Mouse (Mus musculus) hindbrain, embryonic 15.5 days (tissue): ENCODE data around the gene Lfng. TPM values are rescaled to one million over a fixed set of nuclear protein-coding genes. Genes with fewer than 3 reads are reported as not detected.

ENCODE experiments used
- ATAC-seq: fragments of 200-750 bp; cut with Nextera tagmentation; 2 replicates; pipeline ENCODE4 v1.8.0; 2017; ENCODE audit warnings: low read depth, moderate number of reproducible peaks, moderate TSS enrichment; ENCODE audit not compliant: low FRiP score
- H3K27ac ChIP-seq: fragments of 300-500 bp; sonication (generic); replicated peaks from 2 replicates; pipeline ENCODE4 v1.5.1; 2015; ENCODE audit warnings: mild to moderate bottlenecking, inconsistent platforms
- H3K27me3 ChIP-seq: fragments of 300-500 bp; sonication (generic); 2 replicates; pipeline ENCODE4 v1.6.1; 2015; ENCODE audit warnings: control low read depth, inconsistent platforms
- H3K36me3 ChIP-seq: fragments of 300-500 bp; sonication (generic); 2 replicates; pipeline ENCODE4 v1.6.1; 2015; ENCODE audit warnings: control low read depth, inconsistent platforms
- H3K4me1 ChIP-seq: fragments of 300-500 bp; sonication (generic); replicated peaks from 2 replicates; pipeline ENCODE4 v1.6.1; 2015; ENCODE audit warnings: control low read depth, inconsistent platforms
- H3K4me2 ChIP-seq: fragments of 300-500 bp; sonication (generic); 2 replicates; pipeline ENCODE4 v1.6.1; 2015; ENCODE audit warnings: moderate library complexity, mild to moderate bottlenecking, inconsistent platforms
- H3K4me3 ChIP-seq: fragments of 300-500 bp; sonication (generic); 2 replicates; pipeline ENCODE4 v1.5.1; 2015; ENCODE audit warnings: mild to moderate bottlenecking, inconsistent platforms
- H3K9ac ChIP-seq: fragments of 300-500 bp; sonication (generic); 2 replicates; pipeline ENCODE4 v1.6.1; 2015; ENCODE audit warnings: inconsistent platforms
- H3K9me3 ChIP-seq: fragments of 300-500 bp; sonication (generic); 2 replicates; pipeline ENCODE4 v1.6.1; 2016; ENCODE audit warnings: control low read depth, inconsistent platforms
- whole genome bisulfite sequencing: fragments of 180-500 bp; shearing (Covaris S2); methylation state at CpG from one replicate; pipeline ENCODE4 v1.1.7; 2015; 5-methylcytosine and 5-hydroxymethylcytosine counted together
- polyA plus RNA-seq: library from polyadenylated mRNA; unstranded; fragments of >200 nt; fragmentation: Nextera tagmentation; extraction: Ambion mirVana; gene quantifications from 2 replicates; pipeline ENCODE4 v1.2.1, GENCODE M21; 2015

The Lfng gene
- polyA plus RNA-seq, 1 experiment from 2014 or later = 28.8 TPM

DNA sequence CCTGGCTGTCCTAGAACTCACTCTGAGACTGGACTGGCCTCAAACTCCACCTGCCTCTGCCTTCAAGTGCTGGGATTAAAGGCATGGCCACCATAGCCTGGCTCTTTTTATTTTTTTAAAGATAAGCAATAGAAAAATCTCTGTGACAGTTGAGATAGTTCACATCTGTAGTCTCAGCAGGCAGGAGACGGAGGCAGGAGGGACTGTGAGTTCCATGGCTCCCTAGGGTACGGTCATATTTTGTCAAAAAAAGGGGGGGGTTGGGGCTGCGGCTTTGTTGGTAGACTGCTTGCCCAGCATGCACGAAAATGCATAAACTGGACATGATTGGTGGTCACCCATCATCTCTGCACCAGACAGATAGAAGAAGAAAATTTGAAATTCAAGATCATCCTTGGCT lies 35.9 kb upstream of the Lfng start:
- Histone ChIP-seq H3K36me3 (no peaks in the 10 kb centered on the region), H3K4me1 (peaks cover 8% of the 10 kb centered on the region; the same call in 1 of the 2 replicates), H3K4me2 (no peak overlapping the region), H3K9me3 (no peaks in the 10 kb centered on the region), H3K9ac (no peak overlapping the region), H3K4me3 (no peak overlapping the region), H3K27me3 (no peaks in the 10 kb centered on the region), H3K27ac (no peak overlapping the region)
- no peak for ATAC-seq
- WGBS = 50% methylated on average over 4 of the region's 4 CpGs

GRCm38 (mm10) chr5:140571673-140572072 lies 35.4 kb upstream of the Lfng start:
- Histone ChIP-seq H3K4me1 (peaks cover 8% of the 10 kb centered on the region; the same call in 1 of the 2 replicates), H3K27ac (no peak overlapping the region), H3K9ac (no peak overlapping the region), H3K4me3 (no peak overlapping the region), H3K4me2 (no peak overlapping the region), H3K36me3 (no peaks in the 10 kb centered on the region), H3K27me3 (no peaks in the 10 kb centered on the region), H3K9me3 (no peaks in the 10 kb centered on the region)
- 41% methylated on average over 10 of the region's 10 CpGs for WGBS
- no peak for ATAC-seq

DNA sequence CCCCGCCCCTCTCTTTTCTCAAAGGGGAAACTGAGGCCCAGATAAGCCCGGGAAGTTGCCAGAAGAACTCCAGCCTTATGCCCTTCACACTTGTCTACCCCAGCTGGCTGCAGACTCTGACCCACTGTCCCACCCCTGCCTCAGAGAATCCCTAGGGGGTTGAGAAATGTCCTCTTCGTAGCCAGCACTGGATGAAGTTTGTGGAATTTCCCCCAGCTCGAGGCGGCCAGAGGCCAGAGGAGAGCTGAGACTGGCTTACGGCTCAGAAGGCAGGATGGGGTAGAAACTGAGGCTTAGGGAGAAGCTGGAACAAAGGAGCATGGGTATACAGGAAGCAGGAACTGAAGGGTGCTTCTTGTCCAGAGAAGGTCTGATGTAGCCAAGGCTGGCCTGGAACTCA lies 34.5 kb upstream of the Lfng start:
- WGBS = 79% methylated on average over 6 of the region's 6 CpGs
- Histone ChIP-seq H3K36me3 (no peaks in the 10 kb centered on the region), H3K27me3 (no peaks in the 10 kb centered on the region), H3K27ac (no peak overlapping the region), H3K4me3 (no peak overlapping the region), H3K9ac (no peak overlapping the region), H3K9me3 (no peaks in the 10 kb centered on the region), H3K4me2 (no peak overlapping the region), H3K4me1 (peaks cover 8% of the 10 kb centered on the region; the same call in 1 of the 2 replicates)
- ATAC-seq = no peak

- WGBS = 66% methylated on average over 5 of the region's 5 CpGs
- H3K4me1 ChIP-seq = peaks cover 13% of the 10 kb centered on the region
Measured at GRCm38 (mm10) chr5:140575381-140575866, 31.7 kb upstream of the Lfng start.

DNA sequence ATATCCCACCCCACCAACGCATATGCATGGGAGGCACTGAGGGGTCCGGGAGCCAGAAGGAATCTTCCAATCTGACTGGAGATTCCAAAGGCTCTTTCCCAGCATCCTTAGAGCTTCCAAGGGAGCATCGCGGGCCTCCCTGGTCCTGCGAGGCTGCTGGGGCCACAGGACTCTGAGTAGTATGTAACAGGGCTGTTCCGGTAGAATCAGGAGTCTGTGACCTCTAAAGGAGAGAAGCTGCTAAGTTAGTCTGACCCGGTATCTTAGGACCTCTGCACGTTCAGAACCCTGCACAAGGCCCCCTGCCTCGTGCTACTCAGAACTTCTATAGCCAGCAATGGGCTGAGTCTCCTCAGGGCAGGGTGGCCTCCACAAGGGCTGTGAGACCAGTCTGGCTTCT lies 27.9 kb upstream of the Lfng start:
- H3K36me3 ChIP-seq = no peaks in the 10 kb centered on the region
- no peak for ATAC-seq
- H3K27me3 ChIP-seq = no peaks in the 10 kb centered on the region
- peaks cover 37% of the 10 kb centered on the region for H3K4me1 ChIP-seq
- H3K9me3 ChIP-seq = no peaks in the 10 kb centered on the region
- no peak overlapping the region for H3K9ac ChIP-seq
- no peak overlapping the region for H3K4me3 ChIP-seq
- WGBS = 17% methylated on average over 9 of the region's 9 CpGs
- H3K4me2 ChIP-seq = no peak overlapping the region
- H3K27ac ChIP-seq = no peak overlapping the region

More at GRCm38 (mm10) chr5:140575381-140575866, 31.7 kb upstream of the Lfng start:
- H3K27ac ChIP-seq = no peak overlapping the region
- no peak overlapping the region for H3K9ac ChIP-seq
- no peak for ATAC-seq
- H3K4me2 ChIP-seq = no peak overlapping the region
- H3K9me3 ChIP-seq = no peaks in the 10 kb centered on the region
- H3K27me3 ChIP-seq = no peaks in the 10 kb centered on the region
- no peak overlapping the region for H3K4me3 ChIP-seq
- no peaks in the 10 kb centered on the region for H3K36me3 ChIP-seq

DNA sequence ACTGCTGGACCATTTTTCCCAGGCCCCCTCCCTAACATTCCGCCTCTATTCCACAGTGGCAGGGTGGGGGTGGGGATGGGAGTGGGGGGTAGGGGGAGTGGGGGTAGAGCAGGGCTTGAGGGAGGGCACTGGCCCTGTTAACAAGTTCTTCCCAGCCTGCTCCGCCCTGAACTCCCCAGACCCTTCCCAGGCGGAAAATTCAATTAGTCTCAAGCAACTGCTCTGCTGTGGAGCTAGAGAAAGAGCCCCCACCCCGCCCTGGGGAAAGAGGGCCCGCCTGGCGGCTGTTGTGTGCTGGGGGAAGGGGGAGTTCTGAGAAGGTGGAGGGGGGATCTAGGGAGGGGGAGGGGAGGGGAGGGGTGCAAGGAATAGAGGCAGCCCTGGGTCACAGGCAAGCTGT lies 27.3 kb upstream of the Lfng start:
- Histone ChIP-seq H3K4me3 (no peak overlapping the region), H3K4me2 (no peak overlapping the region), H3K27ac (no peak overlapping the region; the same call in 1 of the 2 replicates), H3K36me3 (no peaks in the 10 kb centered on the region), H3K27me3 (no peaks in the 10 kb centered on the region), H3K9me3 (no peaks in the 10 kb centered on the region), H3K4me1 (peaks cover 38% of the 10 kb centered on the region), H3K9ac (no peak overlapping the region)
- 11% methylated on average over 6 of the region's 6 CpGs for WGBS
- peak; percentile 63; the same call in 1 of the 2 replicates for ATAC-seq

- H3K36me3 ChIP-seq = no peaks in the 10 kb centered on the region
- peaks cover 38% of the 10 kb centered on the region for H3K4me1 ChIP-seq
- no peak overlapping the region for H3K9ac ChIP-seq
- H3K4me3 ChIP-seq = no peak overlapping the region
- H3K4me2 ChIP-seq = no peak overlapping the region
- no peaks in the 10 kb centered on the region for H3K27me3 ChIP-seq
- H3K27ac ChIP-seq = no peak overlapping the region
- WGBS = 19% methylated on average over 4 of the region's 5 CpGs
- ATAC-seq = no peak
- no peaks in the 10 kb centered on the region for H3K9me3 ChIP-seq
Measured at GRCm38 (mm10) chr5:140581569-140581968, 25.6 kb upstream of the Lfng start.

- no peaks in the 10 kb centered on the region for H3K27me3 ChIP-seq
- H3K36me3 ChIP-seq = no peaks in the 10 kb centered on the region
- no peak overlapping the region for H3K4me3 ChIP-seq
- 20% methylated on average over 8 of the region's 8 CpGs for WGBS
- H3K9ac ChIP-seq = no peak overlapping the region
- ATAC-seq = peak; percentile 23; the same call in 1 of the 2 replicates
- H3K4me1 ChIP-seq = peaks cover 38% of the 10 kb centered on the region
- H3K27ac ChIP-seq = peak overlapping the region; percentile 42; the same call in 1 of the 2 replicates
- H3K9me3 ChIP-seq = no peaks in the 10 kb centered on the region
- H3K4me2 ChIP-seq = no peak overlapping the region
Measured at GRCm38 (mm10) chr5:140582995-140583731, 24.0 kb upstream of the Lfng start.

- peak; percentile 64; the same call in 1 of the 2 replicates for ATAC-seq
- no peak overlapping the region for H3K4me2 ChIP-seq
- no peaks in the 10 kb centered on the region for H3K9me3 ChIP-seq
- H3K9ac ChIP-seq = no peak overlapping the region
- H3K4me3 ChIP-seq = no peak overlapping the region
- no peaks in the 10 kb centered on the region for H3K27me3 ChIP-seq
- peak overlapping the region; percentile 32; the same call in 1 of the 2 replicates for H3K27ac ChIP-seq
- H3K36me3 ChIP-seq = no peaks in the 10 kb centered on the region
- peaks cover 38% of the 10 kb centered on the region for H3K4me1 ChIP-seq
- 16% methylated on average over 6 of the region's 6 CpGs for WGBS
Measured at GRCm38 (mm10) chr5:140583732-140584368, 23.3 kb upstream of the Lfng start.

DNA sequence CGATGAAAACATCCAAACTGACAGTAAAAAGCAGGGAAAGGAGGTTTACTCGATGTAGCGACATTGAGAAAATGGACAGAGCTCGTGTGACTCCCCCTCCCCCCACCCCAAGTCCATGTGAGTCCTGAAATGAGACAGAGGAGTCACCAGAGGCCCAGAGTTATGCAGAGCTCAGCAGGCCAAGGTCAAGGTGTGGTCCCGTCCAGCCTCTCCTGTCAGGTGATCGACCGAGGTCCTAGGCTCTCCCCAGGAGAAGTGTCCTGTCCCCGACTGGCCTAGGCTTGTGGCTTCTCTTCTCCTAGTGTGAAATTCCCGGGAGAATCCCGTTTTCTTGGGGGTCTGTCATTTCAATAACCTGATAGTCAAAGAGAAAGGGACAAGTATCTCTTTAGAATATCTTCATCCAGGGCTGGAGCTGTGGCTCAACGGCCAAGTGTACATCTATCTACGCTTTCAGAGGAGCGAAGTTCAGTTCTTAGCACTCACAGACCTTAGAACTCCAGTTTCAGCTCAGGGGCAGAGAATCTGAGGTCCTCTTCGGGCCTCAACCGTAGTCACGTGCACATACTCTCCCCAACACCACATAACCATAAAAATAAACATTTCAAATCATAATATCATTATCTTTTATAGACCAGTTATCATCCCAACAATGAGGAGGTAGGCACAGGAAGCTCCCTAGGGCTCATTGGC lies 17.9 kb upstream of the Lfng start:
- Histone ChIP-seq H3K4me2 (no peak overlapping the region), H3K9me3 (no peaks in the 10 kb centered on the region), H3K27me3 (no peaks in the 10 kb centered on the region), H3K36me3 (no peaks in the 10 kb centered on the region), H3K4me1 (peaks cover 1% of the 10 kb centered on the region), H3K27ac (no peak overlapping the region), H3K9ac (no peak overlapping the region), H3K4me3 (no peak overlapping the region)
- ATAC-seq = no peak
- WGBS = 91% methylated on average over 16 of the region's 16 CpGs

DNA sequence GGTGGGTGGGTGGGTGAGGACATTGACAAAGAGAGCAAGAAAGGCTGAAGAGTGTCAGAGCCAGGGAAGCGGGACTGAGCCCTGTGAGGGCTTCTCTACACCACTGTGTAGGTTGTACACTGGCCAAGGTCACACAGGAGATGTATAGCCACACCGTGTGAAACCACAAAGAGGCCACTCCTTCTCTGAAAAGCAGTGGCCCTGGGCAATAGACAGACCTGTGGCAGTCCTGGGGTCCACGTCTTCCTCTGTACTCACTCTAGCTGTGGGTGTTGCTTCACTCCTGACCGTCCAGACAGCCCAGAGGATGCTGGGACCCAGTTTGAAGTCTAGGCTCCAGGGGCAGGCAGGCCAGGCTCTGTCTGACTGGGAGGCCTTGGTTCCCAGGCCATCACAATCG lies 12.3 kb upstream of the Lfng start:
- no peak overlapping the region for H3K9ac ChIP-seq
- WGBS = 72% methylated on average over 5 of the region's 5 CpGs
- no peak for ATAC-seq
- no peak overlapping the region for H3K27ac ChIP-seq
- no peaks in the 10 kb centered on the region for H3K4me1 ChIP-seq
- no peak overlapping the region for H3K4me3 ChIP-seq
- no peaks in the 10 kb centered on the region for H3K27me3 ChIP-seq
- no peaks in the 10 kb centered on the region for H3K9me3 ChIP-seq
- H3K4me2 ChIP-seq = no peak overlapping the region
- no peaks in the 10 kb centered on the region for H3K36me3 ChIP-seq

GRCm38 (mm10) chr5:140596426-140596825 lies 10.7 kb upstream of the Lfng start:
- 84% methylated on average over 3 of the region's 3 CpGs for WGBS
- no peak for ATAC-seq
- no peak overlapping the region for H3K27ac ChIP-seq
- H3K4me1 ChIP-seq = no peaks in the 10 kb centered on the region
- H3K4me2 ChIP-seq = no peak overlapping the region
- H3K4me3 ChIP-seq = no peak overlapping the region
- no peak overlapping the region for H3K9ac ChIP-seq
- no peaks in the 10 kb centered on the region for H3K9me3 ChIP-seq
- H3K36me3 ChIP-seq = no peaks in the 10 kb centered on the region
- H3K27me3 ChIP-seq = no peaks in the 10 kb centered on the region
